Mouse (Mus musculus) thymus, postnatal 4 days (tissue): ENCODE results near the gene B430306N03Rik.

Source experiments
- DNase-seq: peaks from one replicate; pipeline ENCODE4 v3.0.0; 2021

The B430306N03Rik gene

GRCm38 (mm10) chr17:48363421-48363965 is 47.6 kb downstream of the B430306N03Rik start:
- DNase-seq: no peak

GRCm38 (mm10) chr17:48365511-48366155 is 49.7 kb downstream of the B430306N03Rik start:
- no peak for DNase-seq

GRCm38 (mm10) chr17:48366806-48367205 is 50.9 kb downstream of the B430306N03Rik start:
- no peak for DNase-seq

- DNase-seq: no peak
Observed at GRCm38 (mm10) chr17:48371621-48372020, 55.7 kb downstream of the B430306N03Rik start.

- no peak for DNase-seq
Observed at GRCm38 (mm10) chr17:48372987-48373386, 57.0 kb downstream of the B430306N03Rik start.

- DNase-seq: no peak
Observed at GRCm38 (mm10) chr17:48376102-48376501, 60.2 kb downstream of the B430306N03Rik start.
